8 mouse cellular contexts compared by ENCODE assay signal in the genomic region with DNA sequence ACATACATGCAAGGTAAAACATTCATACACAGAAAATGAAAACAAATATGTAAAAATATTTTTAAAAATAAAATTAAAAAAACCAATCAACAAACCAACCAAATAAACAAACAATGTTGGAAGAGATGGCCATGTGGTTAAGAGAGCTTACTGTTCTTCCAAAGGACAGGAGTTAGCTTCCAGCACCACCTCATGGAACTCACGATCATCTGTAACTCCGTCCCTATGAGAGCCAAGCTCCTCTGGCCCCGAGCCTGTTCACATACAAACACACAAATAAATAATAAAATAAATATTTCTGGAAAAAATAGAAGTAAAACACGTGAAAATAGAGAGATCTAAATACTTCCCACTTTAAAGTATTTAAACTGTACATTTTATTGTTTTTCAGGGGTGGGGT.
DNase-seq lines count a peak whose midpoint lies in the region; ATAC-seq and TF ChIP-seq lines count a peak whose summit lies in the region.

No protein-coding gene starts in this region.

- no peak; the same call in 1 of the 2 replicates for ATAC-seq in hindbrain, embryonic 11.5 days (ENCODE audit: low FRiP score)
- ATAC-seq in midbrain, embryonic 11.5 days (ENCODE audit: low FRiP score), result no peak

- H3K9ac ChIP-seq in heart, adult 2 months (ENCODE audit: low read depth, low read length), result no peak overlapping the region
- no peak overlapping the region for H3K9ac ChIP-seq in hindbrain, embryonic 11.5 days (ENCODE audit: low read depth, low read length)
- H3K9ac ChIP-seq in midbrain, embryonic 11.5 days (ENCODE audit: low read length), result no peak overlapping the region

- no peaks in the 10 kb centered on the region for H3K79me2 ChIP-seq in heart, adult 2 months (replicated peaks; ENCODE audit: control insufficient read depth, insufficient read depth, low read length)

- no peak overlapping the region for H3K27ac ChIP-seq in heart, adult 2 months
- no peak overlapping the region for H3K27ac ChIP-seq in brown adipose tissue, adult 24 weeks (replicated peaks; ENCODE audit: low read depth, low read length)
- no peak overlapping the region for H3K27ac ChIP-seq in hindbrain, embryonic 11.5 days (ENCODE audit: low read depth, low read length)
- no peak overlapping the region for H3K27ac ChIP-seq in midbrain, embryonic 11.5 days (ENCODE audit: low read depth, low read length)
- H3K27ac ChIP-seq in thymus, adult 2 months (ENCODE audit: control insufficient read depth, insufficient read depth, low read length), result no peak overlapping the region

- no peaks in the 10 kb centered on the region for H3K27me3 ChIP-seq in heart, adult 2 months (ENCODE audit: control insufficient read depth, insufficient read depth, low read length)
- H3K27me3 ChIP-seq in hindbrain, embryonic 11.5 days (ENCODE audit: control insufficient read depth, insufficient read depth, low read length), result no peaks in the 10 kb centered on the region
- peaks cover 5% of the 10 kb centered on the region for H3K27me3 ChIP-seq in midbrain, embryonic 11.5 days (ENCODE audit: control insufficient read depth, insufficient read depth, low read length)
- H3K27me3 ChIP-seq in thymus, adult 2 months (ENCODE audit: control insufficient read depth, insufficient read depth, low read length), result no peaks in the 10 kb centered on the region

- no peak for TF ChIP-seq EP300 in heart, adult 2 months (IDR thresholded peaks at IDR 0.05; ENCODE audit: insufficient read depth, low read depth, low read length)

- peaks cover 2% of the 10 kb centered on the region for H3K4me1 ChIP-seq in heart, adult 2 months (ENCODE audit: control insufficient read depth, insufficient read depth, low read length)
- H3K4me1 ChIP-seq in brown adipose tissue, adult 24 weeks (ENCODE audit: control insufficient read depth, insufficient read depth, insufficient read length, low read length), result 0 out of 2 replicates have a peak, but pooled peaks cover 8% of the 10 kb centered on the region
- 0 out of 2 replicates have a peak, but pooled peaks cover 3% of the 10 kb centered on the region for H3K4me1 ChIP-seq in hindbrain, embryonic 11.5 days (replicated peaks; ENCODE audit: control insufficient read depth, insufficient read depth, low read length)
- peaks cover 18% of the 10 kb centered on the region; the same call in 1 of the 2 replicates for H3K4me1 ChIP-seq in midbrain, embryonic 11.5 days (ENCODE audit: control insufficient read depth, insufficient read depth, low read length)
- peaks cover 8% of the 10 kb centered on the region for H3K4me1 ChIP-seq in thymus, adult 2 months (replicated peaks; ENCODE audit: control insufficient read depth, insufficient read depth, low read length)

- intact Hi-C loops in heart, adult 2 months (cut with DNase I), result loop anchor here (2.0 to 10.0 kb wide), 3 partner anchors 92 to 376 kb away; no protein-coding TSS in a partner anchor

- no peaks in the 10 kb centered on the region for H3K36me3 ChIP-seq in heart, adult 2 months (ENCODE audit: control insufficient read depth, insufficient read depth, low read length)
- H3K36me3 ChIP-seq in hindbrain, embryonic 11.5 days (ENCODE audit: control insufficient read depth, insufficient read depth, low read length), result no peaks in the 10 kb centered on the region
- no peaks in the 10 kb centered on the region for H3K36me3 ChIP-seq in midbrain, embryonic 11.5 days (ENCODE audit: control insufficient read depth, insufficient read depth, low read length)
- H3K36me3 ChIP-seq in thymus, adult 2 months (ENCODE audit: control insufficient read depth, insufficient read depth, low read length), result no peaks in the 10 kb centered on the region

- no peak for DNase-seq in heart, adult 2 months
- no peak for DNase-seq in heart, adult 8-10 months (ENCODE audit: low spot score)
- no peak for DNase-seq in hindbrain, embryonic 11.5 days (ENCODE audit: low spot score)
- no peak for DNase-seq in midbrain, embryonic 11.5 days (ENCODE audit: low spot score, missing footprints)
- no peak for DNase-seq in frontal cortex, adult 2 months (ENCODE audit: extremely low spot score in 1 of 2, low spot score in 1 of 2)
- DNase-seq in urinary bladder, postnatal 25 days (ENCODE audit: low spot score), result no peak
- DNase-seq in thymus, adult 2 months, result no peak

- H3K4me3 ChIP-seq in heart, adult 2 months, result peak overlapping the region; percentile 33
- peak overlapping the region; percentile 48 for H3K4me3 ChIP-seq in brown adipose tissue, adult 24 weeks (ENCODE audit: insufficient read depth, low read depth, low read length)
- no peak overlapping the region for H3K4me3 ChIP-seq in hindbrain, embryonic 11.5 days (ENCODE audit: low read depth, low read length)
- no peak overlapping the region for H3K4me3 ChIP-seq in midbrain, embryonic 11.5 days (ENCODE audit: low read depth, low read length)
- no peak overlapping the region for H3K4me3 ChIP-seq in thymus, adult 2 months (ENCODE audit: control insufficient read depth, insufficient read depth, low read length)

- no peaks in the 10 kb centered on the region for H3K9me3 ChIP-seq in hindbrain, embryonic 11.5 days (ENCODE audit: control insufficient read depth, low read length)
- H3K9me3 ChIP-seq in midbrain, embryonic 11.5 days (ENCODE audit: control insufficient read depth, low read length), result no peaks in the 10 kb centered on the region

- TF ChIP-seq CTCF in heart, adult 2 months (IDR thresholded peaks at IDR 0.05), result peak; percentile 64
- no peak for TF ChIP-seq CTCF in thymus, adult 2 months (IDR thresholded peaks at IDR 0.05; ENCODE audit: borderline replicate concordance, control insufficient read depth, extremely low read depth, insufficient read depth, low read length, poor library complexity)

- H3K4me2 ChIP-seq in hindbrain, embryonic 11.5 days (replicated peaks; ENCODE audit: low read depth, low read length), result peak overlapping the region; percentile 47
- peak overlapping the region; percentile 45 for H3K4me2 ChIP-seq in midbrain, embryonic 11.5 days

- 33% methylated on average over 4 of the region's 4 CpGs for WGBS in heart, adult 2 months
- WGBS in hindbrain, embryonic 11.5 days, result 43% methylated on average over 4 of the region's 4 CpGs
- WGBS in midbrain, embryonic 11.5 days, result 34% methylated on average over 4 of the region's 4 CpGs
- WGBS in thymus, adult 2 months, result 40% methylated on average over 4 of the region's 4 CpGs

- no peak for TF ChIP-seq POLR2A in heart, adult 2 months (IDR thresholded peaks at IDR 0.05; ENCODE audit: insufficient read depth, low read depth, low read length)
- no peak for TF ChIP-seq POLR2A in thymus, adult 2 months (IDR thresholded peaks at IDR 0.05; ENCODE audit: control insufficient read depth, extremely low read depth, insufficient read depth, low read length, poor library complexity)

Comparison
In these comparisons a context has a peak if more than half of its experiments do, and no peak if none do; other contexts are left out.
1. H3K4me3 ChIP-seq: peak in heart, adult 2 months (single experiment) and brown adipose tissue, adult 24 weeks (single experiment); none in hindbrain, embryonic 11.5 days (single experiment), midbrain, embryonic 11.5 days (single experiment) and thymus, adult 2 months (single experiment).